Mouse (Mus musculus) telencephalon, adult 2 months (tissue): Measurements from ENCODE around the gene Kcnf1.
"Not testable (repeated sequence)": the region's sequence is repeated elsewhere in the genome, so short reads cannot be mapped to it uniquely, and the experiment has no call there.

ENCODE experiments used
- DNase-seq: peaks from one replicate; pipeline ENCODE4 v3.0.0-alpha.2; 2011; ENCODE audit warnings: low read depth, low spot score

Kcnf1 gene

DNA sequence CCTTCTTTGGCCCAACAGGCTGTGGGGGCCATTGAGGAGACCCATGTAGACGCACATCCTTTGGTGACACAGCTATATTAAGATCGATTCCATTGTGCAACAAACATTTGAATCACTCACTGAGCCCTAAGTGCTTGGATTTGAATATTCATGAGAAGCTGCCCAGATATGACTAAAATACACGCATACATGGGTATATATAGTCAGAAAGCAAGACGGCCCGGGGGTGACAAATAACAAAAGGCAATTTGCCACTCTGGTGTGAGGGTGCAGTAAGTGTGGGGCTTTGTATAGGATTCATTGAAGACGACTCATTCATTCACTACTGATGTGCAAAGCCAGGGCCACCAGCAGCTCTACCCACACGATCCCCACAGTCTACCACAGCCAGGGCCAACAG is 17.1 kb downstream of the Kcnf1 start:
- DNase-seq = peak; percentile 87

DNA sequence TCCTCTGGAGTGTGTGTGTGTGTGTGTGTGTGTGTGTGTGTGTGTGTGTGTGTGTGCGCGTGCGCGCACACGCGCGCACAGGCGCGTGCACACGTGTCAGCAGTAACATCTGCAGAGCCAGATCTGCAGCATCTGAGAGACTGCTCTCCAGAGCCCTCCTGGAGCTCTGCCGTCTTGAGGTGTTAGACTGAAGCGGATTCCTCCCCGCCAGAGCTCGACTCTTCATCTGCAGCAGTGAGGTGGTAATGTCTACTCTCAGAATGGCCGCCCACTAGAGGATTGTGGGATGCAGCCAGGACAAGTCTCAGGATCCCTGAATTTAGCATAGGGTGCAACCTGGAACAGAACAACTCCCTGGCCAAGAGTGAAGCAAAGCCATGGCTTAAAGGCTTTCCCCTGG is 19.1 kb downstream of the Kcnf1 start:
- no peak for DNase-seq

DNA sequence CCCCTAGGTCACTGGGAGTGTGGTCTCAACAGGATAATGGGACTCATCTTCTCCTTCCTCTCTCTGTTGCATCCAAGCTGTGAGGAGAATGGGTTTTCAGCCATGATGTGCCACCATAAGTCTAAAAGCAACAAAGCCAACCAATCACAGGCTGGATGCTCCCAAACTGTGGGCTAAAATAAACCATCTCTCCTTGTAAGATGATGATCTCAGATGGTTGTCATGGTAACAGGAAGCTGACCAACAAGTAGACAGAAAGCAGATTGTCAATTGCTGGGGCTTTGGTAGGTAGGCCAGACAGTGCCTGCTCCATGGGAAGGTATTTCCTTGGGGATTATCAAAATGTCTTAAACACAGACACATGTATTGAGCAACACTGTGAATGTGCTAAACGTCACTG is 20.9 kb downstream of the Kcnf1 start:
- no peak for DNase-seq

DNA sequence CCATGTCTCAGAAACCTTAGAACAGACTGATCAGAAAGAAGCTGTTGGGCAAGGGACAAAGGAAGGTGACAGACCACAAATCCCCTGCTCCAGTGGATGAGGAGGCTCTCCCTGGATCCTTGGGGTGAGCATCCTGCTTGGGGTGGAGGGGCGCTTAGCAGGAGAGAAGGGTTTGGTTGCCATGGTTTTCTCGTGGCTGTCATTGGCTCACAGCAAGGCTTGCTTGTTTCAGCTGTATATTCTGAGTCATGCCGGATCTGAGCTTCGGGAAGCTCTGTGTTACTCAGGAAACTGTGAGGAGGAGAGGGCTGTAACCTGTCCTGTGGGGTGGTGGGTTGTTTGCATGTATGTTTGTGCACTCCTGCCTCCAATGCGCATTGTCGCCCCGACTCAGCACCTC is 23.8 kb downstream of the Kcnf1 start:
- no peak for DNase-seq

- peak; percentile 63 for DNase-seq
These were observed 27.8 kb downstream of the Kcnf1 start for GRCm38 (mm10) chr12:17148920-17149319.

- no peak for DNase-seq
These were observed 34.9 kb downstream of the Kcnf1 start for GRCm38 (mm10) chr12:17141791-17142190.

- DNase-seq = peak; percentile 64
These were observed 36.3 kb downstream of the Kcnf1 start for GRCm38 (mm10) chr12:17140436-17140835.

DNA sequence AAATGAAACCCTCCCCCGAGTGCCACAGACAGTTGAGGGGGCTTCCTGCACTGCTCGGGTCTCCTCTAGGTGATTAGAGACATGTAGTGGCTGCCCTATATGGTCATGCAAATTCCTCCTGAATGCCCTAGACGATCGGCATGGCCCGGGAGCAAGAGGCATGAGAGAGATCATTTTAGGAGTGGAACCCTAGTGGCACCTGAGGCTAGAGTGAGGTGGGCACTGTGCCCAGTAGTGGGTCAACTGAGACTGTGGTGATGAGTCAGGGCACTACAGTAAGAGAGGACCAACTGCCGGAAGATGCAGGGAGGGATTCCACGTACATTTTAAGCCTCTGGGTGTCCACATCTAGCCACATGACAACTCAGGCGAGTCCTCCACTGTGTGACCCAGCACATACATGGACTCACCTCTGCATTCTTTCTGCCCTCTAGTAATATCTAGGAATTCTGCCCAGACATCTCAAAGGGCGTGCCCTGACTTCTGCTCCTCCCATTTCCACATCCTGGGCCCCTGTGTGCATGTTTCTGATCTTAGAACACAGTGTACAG is 42.1 kb downstream of the Kcnf1 start:
- no peak for DNase-seq

DNA sequence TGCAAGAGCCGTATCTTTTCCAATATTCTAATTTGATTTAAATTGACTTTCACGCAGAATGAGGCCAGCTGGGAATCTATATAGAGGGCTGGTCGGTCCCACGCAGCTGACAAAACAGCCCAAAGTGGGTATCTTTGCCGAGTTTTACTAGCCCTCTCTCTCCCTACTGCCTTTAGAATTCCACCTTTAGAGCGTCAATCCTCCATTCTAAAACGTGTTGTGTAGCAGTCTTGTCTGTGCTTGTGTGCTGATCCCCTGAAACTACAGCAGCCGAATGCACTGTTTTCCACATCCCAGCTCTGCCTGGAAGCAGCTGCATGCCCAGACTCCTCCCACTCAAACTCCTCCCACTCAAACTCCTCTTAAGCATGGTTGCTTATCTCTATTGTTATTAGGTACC is 44.4 kb downstream of the Kcnf1 start:
- no peak for DNase-seq

DNA sequence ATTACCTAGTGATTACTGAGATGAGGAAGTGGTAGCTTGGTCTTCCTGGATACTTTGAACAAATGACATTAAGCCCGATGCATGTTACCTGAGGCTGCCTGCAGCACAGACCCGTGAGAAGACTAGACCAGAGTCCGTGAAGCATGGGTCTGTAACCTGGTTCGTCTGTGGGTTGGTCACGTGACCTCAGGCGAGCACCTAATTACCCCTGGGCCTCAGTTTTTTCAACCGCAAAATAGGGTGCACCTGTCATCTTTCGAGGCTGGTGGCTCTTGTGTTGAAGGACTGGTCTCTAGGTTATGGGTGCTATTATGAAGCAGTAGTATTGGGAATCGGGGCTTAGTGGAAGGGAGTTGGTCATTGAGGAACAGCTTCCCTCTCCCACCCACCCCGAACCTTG is 45.1 kb downstream of the Kcnf1 start:
- DNase-seq = no peak

GRCm38 (mm10) chr12:17122881-17123280 is 53.8 kb downstream of the Kcnf1 start:
- DNase-seq = not testable (repeated sequence)
